Mouse (Mus musculus) fibroblast of lung, adult 2 months (primary cell): ENCODE data around the gene Olfr1490.
"Not testable (repeated sequence)": the region's sequence is repeated elsewhere in the genome, so short reads cannot be mapped to it uniquely, and the experiment has no call there.

Source experiments
- DNase-seq: peaks from one replicate; pipeline ENCODE4 v3.0.0-alpha.2; 2011; ENCODE audit warnings: low read depth

Gene Olfr1490

GRCm38 (mm10) chr19:13650791-13651190, at the start of gene Olfr1490:
Olfr1490 (plus strand) TSS chr19:13651091.
- DNase-seq, result no peak

GRCm38 (mm10) chr19:13617075-13617474, 33.8 kb upstream of the Olfr1490 start, which contains the start of gene Olfr1487:
Olfr1487 (plus strand) TSS chr19:13617375.
- not testable (repeated sequence) for DNase-seq

DNA sequence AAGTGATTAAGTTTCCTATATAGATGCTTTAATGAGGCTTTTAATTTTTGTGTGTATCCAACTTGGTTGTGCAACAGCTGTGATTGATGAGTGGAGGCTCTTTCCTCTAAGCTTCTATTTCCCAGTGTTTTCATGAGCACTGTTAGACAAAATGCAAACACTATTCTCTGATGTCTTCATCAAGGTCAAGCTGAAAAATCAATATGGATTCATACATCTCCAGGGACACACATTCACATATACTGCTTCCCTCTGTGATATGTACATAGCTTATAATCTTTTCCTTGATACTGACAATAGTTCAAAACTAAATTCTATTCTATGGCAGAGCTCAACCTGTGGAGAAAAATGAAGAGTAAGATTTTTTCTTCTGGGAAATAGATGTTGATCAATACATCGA, 19.6 kb upstream of the Olfr1490 start, which contains the start of gene Olfr1489:
Gene Olfr1489 (plus strand): TSS at position 301 of the 400 bp plus-strand sequence.
- DNase-seq, result no peak

- DNase-seq, result no peak
Observed at GRCm38 (mm10) chr19:13696968-13697367, 46.1 kb downstream of the Olfr1490 start, which contains the start of gene Olfr1491. Olfr1491 (plus strand) TSS chr19:13697268.
